ENCODE assay signal across 23 mouse cellular contexts in genomic region chr12:89661219-89661618, GRCm38 (mm10).
DNase-seq lines count a peak whose midpoint lies in the region; ATAC-seq lines count a peak whose summit lies in the region.
"Had no signal": no experiment of that assay in that cellular context is flagged by ENCODE, and none has a peak within 500 bp of the region (broad histone marks: within the 10 kb centered on the region; RNA-seq: fewer than 3 reads in every experiment).

No protein-coding gene starts in this region.

- no peaks in the 10 kb centered on the region for H3K9me3 ChIP-seq in forebrain, embryonic 12.5 days
- H3K9me3 ChIP-seq in forebrain, embryonic 15.5 days, result no peaks in the 10 kb centered on the region
- no peaks in the 10 kb centered on the region for H3K9me3 ChIP-seq in neural tube, embryonic 12.5 days
- H3K9me3 ChIP-seq in neural tube, embryonic 15.5 days (replicated peaks), result no peaks in the 10 kb centered on the region
- H3K9me3 ChIP-seq in hindbrain, embryonic 14.5 days (ENCODE audit: control insufficient read depth, low read length), result no peaks in the 10 kb centered on the region
- H3K9me3 ChIP-seq in neural tube, embryonic 14.5 days (ENCODE audit: control insufficient read depth, low read length), result no peaks in the 10 kb centered on the region
- H3K9me3 ChIP-seq in embryonic facial prominence, embryonic 10.5 days, result no peaks in the 10 kb centered on the region
- H3K9me3 ChIP-seq: heart, embryonic 15.5 days; limb, embryonic 13.5 days; liver, embryonic 12.5 days had no signal

- no peaks in the 10 kb centered on the region for H3K36me3 ChIP-seq in forebrain, embryonic 12.5 days (replicated peaks)
- no peaks in the 10 kb centered on the region for H3K36me3 ChIP-seq in forebrain, embryonic 15.5 days
- no peaks in the 10 kb centered on the region for H3K36me3 ChIP-seq in neural tube, embryonic 12.5 days
- H3K36me3 ChIP-seq in neural tube, embryonic 15.5 days, result no peaks in the 10 kb centered on the region
- no peaks in the 10 kb centered on the region for H3K36me3 ChIP-seq in hindbrain, embryonic 14.5 days (replicated peaks; ENCODE audit: control insufficient read depth, insufficient read depth)
- no peaks in the 10 kb centered on the region for H3K36me3 ChIP-seq in neural tube, embryonic 14.5 days (ENCODE audit: control insufficient read depth, insufficient read depth, low read length)
- no peaks in the 10 kb centered on the region for H3K36me3 ChIP-seq in embryonic facial prominence, embryonic 10.5 days (replicated peaks)
- H3K36me3 ChIP-seq: heart, embryonic 15.5 days; limb, embryonic 13.5 days; liver, embryonic 12.5 days had no signal

- no peaks in the 10 kb centered on the region for H3K27me3 ChIP-seq in forebrain, embryonic 12.5 days
- no peaks in the 10 kb centered on the region for H3K27me3 ChIP-seq in forebrain, embryonic 15.5 days
- H3K27me3 ChIP-seq in neural tube, embryonic 12.5 days (replicated peaks), result no peaks in the 10 kb centered on the region
- no peaks in the 10 kb centered on the region for H3K27me3 ChIP-seq in neural tube, embryonic 15.5 days (replicated peaks)
- no peaks in the 10 kb centered on the region for H3K27me3 ChIP-seq in hindbrain, embryonic 14.5 days (ENCODE audit: control insufficient read depth, insufficient read depth, low read length)
- no peaks in the 10 kb centered on the region for H3K27me3 ChIP-seq in neural tube, embryonic 14.5 days (ENCODE audit: control insufficient read depth, insufficient read depth, low read length)
- no peaks in the 10 kb centered on the region for H3K27me3 ChIP-seq in embryonic facial prominence, embryonic 10.5 days (replicated peaks; ENCODE audit: low read depth, poor library complexity, severe bottlenecking)
- H3K27me3 ChIP-seq: heart, embryonic 15.5 days; limb, embryonic 13.5 days; liver, embryonic 12.5 days had no signal

- DNase-seq in hindbrain, embryonic 14.5 days (ENCODE audit: low spot score), result no peak
- no peak for DNase-seq in embryonic facial prominence, embryonic 10.5 days (ENCODE audit: low spot score)
- no peak for DNase-seq in thymus, postnatal 10 days (ENCODE audit: low spot score in 2 of 2)
- DNase-seq: adrenal gland, postnatal 14 days; cerebellum, adult 9-11 months; gastrocnemius, adult 2 months; heart, postnatal 36 days; kidney, adult 18-20 months; layer of hippocampus, adult 9-11 months; lung, adult 18-20 months; lung, postnatal 10 days; right cerebral cortex, postnatal 14 days; spleen, adult 18-20 months; thymus, postnatal 14 days had no signal

- H3K4me3 ChIP-seq in forebrain, embryonic 12.5 days (replicated peaks), result no peak overlapping the region
- no peak overlapping the region for H3K4me3 ChIP-seq in forebrain, embryonic 15.5 days
- H3K4me3 ChIP-seq in neural tube, embryonic 12.5 days, result no peak overlapping the region
- H3K4me3 ChIP-seq in neural tube, embryonic 15.5 days (replicated peaks), result no peak overlapping the region
- H3K4me3 ChIP-seq in hindbrain, embryonic 14.5 days (replicated peaks; ENCODE audit: low read length), result no peak overlapping the region
- H3K4me3 ChIP-seq in neural tube, embryonic 14.5 days (ENCODE audit: low read depth, low read length), result no peak overlapping the region
- no peak overlapping the region for H3K4me3 ChIP-seq in embryonic facial prominence, embryonic 10.5 days
- H3K4me3 ChIP-seq: gastrocnemius, adult 2 months; heart, embryonic 15.5 days; limb, embryonic 13.5 days; liver, embryonic 12.5 days had no signal

- no peak overlapping the region for H3K9ac ChIP-seq in forebrain, embryonic 12.5 days
- no peak overlapping the region for H3K9ac ChIP-seq in forebrain, embryonic 15.5 days (replicated peaks)
- no peak overlapping the region for H3K9ac ChIP-seq in neural tube, embryonic 12.5 days
- no peak overlapping the region for H3K9ac ChIP-seq in neural tube, embryonic 15.5 days (replicated peaks)
- H3K9ac ChIP-seq in hindbrain, embryonic 14.5 days, result no peak overlapping the region
- H3K9ac ChIP-seq in neural tube, embryonic 14.5 days (replicated peaks; ENCODE audit: low read depth, low read length), result no peak overlapping the region
- H3K9ac ChIP-seq: heart, embryonic 15.5 days; limb, embryonic 13.5 days; liver, embryonic 12.5 days had no signal

- H3K27ac ChIP-seq in forebrain, embryonic 12.5 days, result no peak overlapping the region
- H3K27ac ChIP-seq in forebrain, embryonic 15.5 days (replicated peaks), result no peak overlapping the region
- H3K27ac ChIP-seq in neural tube, embryonic 12.5 days, result no peak overlapping the region
- H3K27ac ChIP-seq in neural tube, embryonic 15.5 days (replicated peaks), result no peak overlapping the region
- no peak overlapping the region for H3K27ac ChIP-seq in hindbrain, embryonic 14.5 days
- H3K27ac ChIP-seq in neural tube, embryonic 14.5 days (ENCODE audit: low read depth, low read length), result no peak overlapping the region
- no peak overlapping the region for H3K27ac ChIP-seq in embryonic facial prominence, embryonic 10.5 days (replicated peaks)
- H3K27ac ChIP-seq: gastrocnemius, adult 2 months; heart, embryonic 15.5 days; limb, embryonic 13.5 days; liver, embryonic 12.5 days had no signal

- WGBS in forebrain, embryonic 12.5 days, result 43% methylated on average over 3 of the region's 3 CpGs
- 20% methylated on average over 3 of the region's 3 CpGs for WGBS in forebrain, embryonic 15.5 days
- WGBS in neural tube, embryonic 12.5 days, result 52% methylated on average over 3 of the region's 3 CpGs
- WGBS in neural tube, embryonic 15.5 days, result 32% methylated on average over 3 of the region's 3 CpGs
- WGBS in hindbrain, embryonic 14.5 days, result 44% methylated on average over 3 of the region's 3 CpGs
- WGBS in neural tube, embryonic 14.5 days, result 39% methylated on average over 3 of the region's 3 CpGs
- WGBS in embryonic facial prominence, embryonic 10.5 days, result 77% methylated on average over 3 of the region's 3 CpGs

- H3K4me1 ChIP-seq in forebrain, embryonic 12.5 days, result 0 out of 2 replicates have a peak, but pooled peaks cover 2% of the 10 kb centered on the region
- 0 out of 2 replicates have a peak, but pooled peaks cover 3% of the 10 kb centered on the region for H3K4me1 ChIP-seq in forebrain, embryonic 15.5 days
- H3K4me1 ChIP-seq in neural tube, embryonic 12.5 days, result peaks cover 3% of the 10 kb centered on the region; the same call in 1 of the 2 replicates
- H3K4me1 ChIP-seq in neural tube, embryonic 15.5 days, result no peaks in the 10 kb centered on the region
- H3K4me1 ChIP-seq in hindbrain, embryonic 14.5 days (replicated peaks; ENCODE audit: control insufficient read depth, insufficient read depth, low read length), result no peaks in the 10 kb centered on the region
- no peaks in the 10 kb centered on the region for H3K4me1 ChIP-seq in neural tube, embryonic 14.5 days (ENCODE audit: control insufficient read depth, insufficient read depth, low read length)
- H3K4me1 ChIP-seq in embryonic facial prominence, embryonic 10.5 days, result no peaks in the 10 kb centered on the region
- H3K4me1 ChIP-seq: heart, embryonic 15.5 days; limb, embryonic 13.5 days; liver, embryonic 12.5 days had no signal

- peak; percentile 49; the same call in 1 of the 2 replicates for ATAC-seq in forebrain, embryonic 12.5 days (ENCODE audit: low FRiP score)
- ATAC-seq in forebrain, embryonic 15.5 days (replicated peaks), result no peak; the same call in 1 of the 2 replicates
- peak; percentile 77 for ATAC-seq in neural tube, embryonic 12.5 days (ENCODE audit: low FRiP score, low read depth)
- no peak for ATAC-seq in neural tube, embryonic 15.5 days (ENCODE audit: low FRiP score)
- peak; percentile 72; the same call in 1 of the 2 replicates for ATAC-seq in hindbrain, embryonic 14.5 days (ENCODE audit: low FRiP score)
- peak; percentile 74; the same call in 1 of the 2 replicates for ATAC-seq in neural tube, embryonic 14.5 days (ENCODE audit: low read depth)
- ATAC-seq: inflammation-experienced regulatory T-cells, adult 6 months; liver, embryonic 12.5 days had no signal

- H3K4me2 ChIP-seq in forebrain, embryonic 12.5 days, result no peak overlapping the region
- no peak overlapping the region for H3K4me2 ChIP-seq in forebrain, embryonic 15.5 days (replicated peaks)
- no peak overlapping the region for H3K4me2 ChIP-seq in neural tube, embryonic 12.5 days (replicated peaks)
- H3K4me2 ChIP-seq in neural tube, embryonic 15.5 days, result no peak overlapping the region
- H3K4me2 ChIP-seq in hindbrain, embryonic 14.5 days (replicated peaks), result no peak overlapping the region
- no peak overlapping the region for H3K4me2 ChIP-seq in neural tube, embryonic 14.5 days (ENCODE audit: low read depth, low read length)
- H3K4me2 ChIP-seq: heart, embryonic 15.5 days; limb, embryonic 13.5 days; liver, embryonic 12.5 days had no signal

Comparison
In these comparisons a context has a peak if more than half of its experiments do, and no peak if none do; other contexts are left out.
1. ATAC-seq: peak in forebrain, embryonic 12.5 days (single experiment), neural tube, embryonic 12.5 days (single experiment), hindbrain, embryonic 14.5 days (single experiment) and neural tube, embryonic 14.5 days (single experiment); none in forebrain, embryonic 15.5 days (single experiment) and neural tube, embryonic 15.5 days (single experiment).